Mouse (Mus musculus): ENCODE results near the gene Thsd4.

DNA sequence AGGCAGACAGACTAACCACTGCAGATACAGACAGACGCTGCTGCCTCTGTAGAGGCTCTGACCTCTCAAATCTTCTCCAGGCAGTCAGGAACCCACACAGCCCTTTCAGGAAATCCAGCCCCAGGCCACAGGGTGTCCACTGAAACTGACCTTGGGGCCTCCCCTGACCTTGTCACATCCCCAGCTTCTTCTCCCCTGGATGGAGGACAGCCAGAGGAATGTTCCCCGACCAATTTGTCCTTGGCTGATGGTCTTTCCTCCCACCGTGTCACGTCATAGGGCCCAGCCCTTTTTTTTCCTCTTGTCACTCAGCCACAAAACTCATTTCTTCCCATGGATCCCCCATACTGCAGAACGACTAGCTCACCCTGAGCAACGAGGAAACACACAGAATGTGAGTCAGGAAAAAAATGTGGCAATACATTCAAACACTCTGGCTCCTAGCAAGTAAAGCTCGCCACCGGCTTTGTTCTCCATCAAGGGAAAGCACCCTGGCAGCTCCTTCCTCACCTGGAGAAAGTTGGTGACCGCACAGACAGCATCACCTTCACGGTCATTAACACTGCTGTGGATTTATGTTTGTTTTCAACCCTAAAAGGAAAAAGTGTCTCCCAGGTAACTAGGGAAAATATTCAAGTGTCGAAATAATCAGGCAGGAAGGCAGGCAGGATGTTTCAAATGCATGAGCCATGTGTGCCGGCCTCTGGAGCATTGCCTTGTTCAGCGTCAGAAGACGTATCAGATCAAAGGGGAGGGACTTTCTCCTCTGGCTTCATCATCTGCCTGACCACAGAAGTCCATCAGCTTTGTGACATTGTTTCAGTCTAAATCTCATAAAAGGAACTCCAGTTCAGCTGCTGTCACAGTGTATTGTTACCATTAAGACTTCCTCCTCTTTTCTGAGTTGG lies 17.2 kb downstream of the Thsd4 start:
- TF ChIP-seq CTCF (IDR thresholded peaks at IDR 0.05; ENCODE audit: control insufficient read depth, insufficient read depth, insufficient read length) (no peak), FOSL1 (IDR thresholded peaks at IDR 0.05; ENCODE audit: insufficient read depth, low read length, poor library complexity, severe bottlenecking) (no peak), USF1 (IDR thresholded peaks at IDR 0.05; ENCODE audit: low read depth) (no peak), MYOD1 (IDR thresholded peaks at IDR 0.05; ENCODE audit: control insufficient read depth, insufficient read length, low read depth) (no peak)
